Mouse (Mus musculus) embryonic facial prominence, embryonic 11.5 days (tissue): Measurements from ENCODE around the gene Ube2i. TPM values are rescaled to one million over a fixed set of nuclear protein-coding genes. Genes with fewer than 3 reads are reported as not detected.

ENCODE experiments used
- ATAC-seq: fragments of 200-750 bp; cut with Nextera tagmentation; replicated peaks from 2 replicates; pipeline ENCODE4 v1.8.0; 2017; ENCODE audit warnings: low read depth; ENCODE audit not compliant: insufficient number of reproducible peaks, low FRiP score, low TSS enrichment
- DNase-seq: peaks from one replicate; pipeline ENCODE4 v3.0.0-alpha.2; 2015; ENCODE audit warnings: low spot score
- H3K27ac ChIP-seq: fragments of 300-500 bp; sonication (generic); replicated peaks from 2 replicates; pipeline ENCODE4 v1.5.1; 2014; ENCODE audit warnings: mild to moderate bottlenecking, low read depth, low read length, control low read depth
- H3K27me3 ChIP-seq: fragments of 300-500 bp; sonication (generic); 2 replicates; pipeline ENCODE4 v1.6.1; 2014; ENCODE audit warnings: mild to moderate bottlenecking, low read length, moderate library complexity, mixed read lengths; ENCODE audit not compliant: control insufficient read depth, insufficient read depth
- H3K36me3 ChIP-seq: fragments of 300-500 bp; sonication (generic); replicated peaks from 2 replicates; pipeline ENCODE4 v1.6.1; 2014; ENCODE audit warnings: low read depth, mild to moderate bottlenecking, low read length, moderate library complexity, mixed read lengths; ENCODE audit not compliant: control insufficient read depth, insufficient read depth
- H3K4me1 ChIP-seq: fragments of 300-500 bp; sonication (generic); 2 replicates; pipeline ENCODE4 v1.6.1; 2014; ENCODE audit warnings: low read length, mixed read lengths; ENCODE audit not compliant: control insufficient read depth, insufficient read depth
- H3K4me2 ChIP-seq: fragments of 300-500 bp; sonication (generic); 2 replicates; pipeline ENCODE4 v1.6.1; 2014; ENCODE audit warnings: low read depth, mild to moderate bottlenecking, control low read depth, low read length, moderate library complexity
- H3K4me3 ChIP-seq: fragments of 300-500 bp; sonication (generic); 2 replicates; pipeline ENCODE4 v1.5.1; 2014; ENCODE audit warnings: low read depth, low read length, control low read depth
- H3K9ac ChIP-seq: fragments of 300-500 bp; sonication (generic); replicated peaks from 2 replicates; pipeline ENCODE4 v1.6.1; 2014; ENCODE audit warnings: mild to moderate bottlenecking, control low read depth, low read length
- H3K9me3 ChIP-seq: fragments of 300-500 bp; sonication (generic); replicated peaks from 2 replicates; pipeline ENCODE4 v1.6.1; 2016; ENCODE audit warnings: mild to moderate bottlenecking, low read length, inconsistent platforms, mixed read lengths; ENCODE audit not compliant: control insufficient read depth
- WGBS: fragments of 180-500 bp; shearing (Covaris S2); extraction: QIAGEN DNeasy Blood & Tissue Kit; methylation state at CpG from one replicate; pipeline ENCODE4 v1.1.7; 2014; 5-methylcytosine and 5-hydroxymethylcytosine counted together
- polyA plus RNA-seq: library from polyadenylated mRNA; unstranded; fragments of >200 nt; fragmentation: Nextera tagmentation; extraction: Ambion mirVana; gene quantifications from 2 replicates; pipeline ENCODE4 v1.2.1, GENCODE M21; 2014

The Ube2i gene
- polyA plus RNA-seq, 1 experiment from 2014 or later: 923 TPM

- H3K4me3 ChIP-seq: no peak overlapping the region
- no peak overlapping the region for H3K27ac ChIP-seq
- 87% methylated on average over 2 of the region's 2 CpGs for WGBS
- no peak for DNase-seq
- H3K27me3 ChIP-seq: no peaks in the 10 kb centered on the region
- ATAC-seq: no peak
- H3K4me2 ChIP-seq: peak overlapping the region; percentile 94
- H3K36me3 ChIP-seq: peaks cover 21% of the 10 kb centered on the region
- no peaks in the 10 kb centered on the region for H3K9me3 ChIP-seq
- peaks cover 6% of the 10 kb centered on the region for H3K4me1 ChIP-seq
- H3K9ac ChIP-seq: 0 out of 2 replicates have a peak overlapping the region, but pooled peaks have one; percentile 18
Observed at GRCm38 (mm10) chr17:25270795-25271335, 3.6 kb downstream of the Ube2i start.

- WGBS: 67% methylated on average over 3 of the region's 3 CpGs
- ATAC-seq (no peak), DNase-seq (no peak)
- no peak overlapping the region for H3K27ac ChIP-seq
- H3K36me3 ChIP-seq: peaks cover 38% of the 10 kb centered on the region
- no peaks in the 10 kb centered on the region for H3K27me3 ChIP-seq
- no peak overlapping the region for H3K9ac ChIP-seq
- H3K4me2 ChIP-seq: no peak overlapping the region
- H3K9me3 ChIP-seq: no peaks in the 10 kb centered on the region
- no peak overlapping the region for H3K4me3 ChIP-seq
- no peaks in the 10 kb centered on the region for H3K4me1 ChIP-seq
Observed at GRCm38 (mm10) chr17:25264453-25264852, 10.0 kb downstream of the Ube2i start.

GRCm38 (mm10) chr17:25257804-25258261 lies 16.6 kb downstream of the Ube2i start:
- Histone ChIP-seq H3K27ac (no peak overlapping the region), H3K4me3 (no peak overlapping the region), H3K36me3 (peaks cover 5% of the 10 kb centered on the region), H3K9ac (no peak overlapping the region), H3K4me2 (no peak overlapping the region), H3K4me1 (peaks cover 6% of the 10 kb centered on the region), H3K27me3 (peaks cover 17% of the 10 kb centered on the region), H3K9me3 (no peaks in the 10 kb centered on the region)
- DNase-seq (no peak), ATAC-seq (no peak)
- 54% methylated on average over 6 of the region's 6 CpGs for WGBS

- WGBS: 8% methylated on average over 27 of the region's 35 CpGs
- Histone ChIP-seq H3K4me2 (peak within 1 kb of the TSS; percentile 61), H3K9me3 (no peaks in the 10 kb centered on the region), H3K27ac (no peak within 1 kb of the TSS), H3K4me1 (peaks cover 6% of the 10 kb centered on the region), H3K36me3 (no peaks in the 10 kb centered on the region; the same call in 1 of the 2 replicates), H3K27me3 (peaks cover 17% of the 10 kb centered on the region), H3K4me3 (peak within 1 kb of the TSS; percentile 36), H3K9ac (peak within 1 kb of the TSS; percentile 23)
- DNase-seq: peak; percentile 44
- ATAC-seq: peak; percentile 54; the same call in 1 of the 2 replicates
Observed at GRCm38 (mm10) chr17:25256140-25256754, 18.2 kb downstream of the Ube2i start, which contains the start of gene Baiap3. Gene Baiap3, minus strand, starts transcription at chr17:25256364.

- WGBS: 51% methylated on average over 2 of the region's 2 CpGs
- Histone ChIP-seq H3K4me3 (no peak overlapping the region), H3K4me1 (peaks cover 6% of the 10 kb centered on the region), H3K9me3 (no peaks in the 10 kb centered on the region), H3K4me2 (no peak overlapping the region), H3K27me3 (peaks cover 17% of the 10 kb centered on the region), H3K27ac (no peak overlapping the region), H3K9ac (no peak overlapping the region), H3K36me3 (no peaks in the 10 kb centered on the region; the same call in 1 of the 2 replicates)
- DNase-seq (no peak), ATAC-seq (no peak)
Observed at GRCm38 (mm10) chr17:25255110-25255509, 19.3 kb downstream of the Ube2i start.

- DNase-seq: no peak
- Histone ChIP-seq H3K4me2 (no peak overlapping the region), H3K9me3 (no peaks in the 10 kb centered on the region), H3K27me3 (peaks cover 17% of the 10 kb centered on the region), H3K36me3 (no peaks in the 10 kb centered on the region), H3K4me3 (no peak overlapping the region), H3K27ac (no peak overlapping the region), H3K4me1 (peaks cover 6% of the 10 kb centered on the region), H3K9ac (0 out of 2 replicates have a peak overlapping the region, but pooled peaks have one; percentile 18)
- WGBS: 32% methylated on average over 10 of the region's 10 CpGs
- ATAC-seq: no peak
Observed at GRCm38 (mm10) chr17:25253760-25254159, 20.7 kb downstream of the Ube2i start.

- Histone ChIP-seq H3K27me3 (peaks cover 17% of the 10 kb centered on the region), H3K4me3 (no peak overlapping the region), H3K9me3 (no peaks in the 10 kb centered on the region), H3K4me2 (no peak overlapping the region), H3K4me1 (peaks cover 6% of the 10 kb centered on the region), H3K36me3 (no peaks in the 10 kb centered on the region), H3K9ac (no peak overlapping the region), H3K27ac (no peak overlapping the region)
- no peak for ATAC-seq
- no peak for DNase-seq
- 42% methylated on average over 3 of the region's 3 CpGs for WGBS
Observed at GRCm38 (mm10) chr17:25252643-25253042, 21.8 kb downstream of the Ube2i start.

- Histone ChIP-seq H3K9ac (no peak overlapping the region), H3K9me3 (no peaks in the 10 kb centered on the region), H3K4me3 (no peak overlapping the region), H3K4me1 (no peaks in the 10 kb centered on the region; the same call in 1 of the 2 replicates), H3K4me2 (no peak overlapping the region), H3K27ac (no peak overlapping the region), H3K27me3 (peaks cover 8% of the 10 kb centered on the region; the same call in 1 of the 2 replicates), H3K36me3 (no peaks in the 10 kb centered on the region; the same call in 1 of the 2 replicates)
- ATAC-seq: no peak
- WGBS: 76% methylated on average over 8 of the region's 8 CpGs
- no peak for DNase-seq
Observed at GRCm38 (mm10) chr17:25250181-25250835, 24.1 kb downstream of the Ube2i start.
